Mouse (Mus musculus): ENCODE results near the gene Rabac1.

Rabac1 gene

GRCm38 (mm10) chr7:24971972-24972893 is at the start of gene Rabac1:
Gene Rabac1 (minus strand): TSS chr7:24972754.
- DNase-seq (ENCODE audit: low spot score in 2 of 2), result peak; percentile 88 to 92

GRCm38 (mm10) chr7:25011592-25011991 is 39.0 kb upstream of the Rabac1 start:
- DNase-seq (ENCODE audit: low spot score in 2 of 2), result no peak

GRCm38 (mm10) chr7:25010090-25010913 is 37.7 kb upstream of the Rabac1 start:
- DNase-seq (ENCODE audit: low spot score in 2 of 2), result peak in 1 of 2 experiments; percentile 64

GRCm38 (mm10) chr7:25009099-25009700 is 36.6 kb upstream of the Rabac1 start:
- peak; percentile 69 to 76 for DNase-seq (ENCODE audit: low spot score in 2 of 2)

GRCm38 (mm10) chr7:25008635-25009034 is 36.1 kb upstream of the Rabac1 start:
- DNase-seq (ENCODE audit: low spot score in 2 of 2), result no peak

GRCm38 (mm10) chr7:25007609-25008374 is 35.2 kb upstream of the Rabac1 start:
- DNase-seq (ENCODE audit: low spot score in 2 of 2), result peak in 1 of 2 experiments; percentile 71

- DNase-seq (ENCODE audit: low spot score in 2 of 2), result no peak
Measured at GRCm38 (mm10) chr7:25006586-25007364, 34.2 kb upstream of the Rabac1 start.

GRCm38 (mm10) chr7:25006171-25006570 is 33.6 kb upstream of the Rabac1 start:
- no peak for DNase-seq (ENCODE audit: low spot score in 2 of 2)

- peak; percentile 68 to 76 for DNase-seq (ENCODE audit: low spot score in 2 of 2)
Measured at GRCm38 (mm10) chr7:25005421-25006065, 33.0 kb upstream of the Rabac1 start, which contains the start of gene Atp1a3. Gene Atp1a3 (minus strand): TSS chr7:25005958.

- no peak for DNase-seq (ENCODE audit: low spot score in 2 of 2)
Measured at GRCm38 (mm10) chr7:25004806-25005205, 32.3 kb upstream of the Rabac1 start.

- no peak for DNase-seq (ENCODE audit: low spot score in 2 of 2)
Measured at GRCm38 (mm10) chr7:25003820-25004388, 31.4 kb upstream of the Rabac1 start.

- DNase-seq (ENCODE audit: low spot score in 2 of 2), result no peak
Measured at GRCm38 (mm10) chr7:25003291-25003690, 30.7 kb upstream of the Rabac1 start.

- DNase-seq (ENCODE audit: low spot score in 2 of 2), result no peak
Measured at GRCm38 (mm10) chr7:25000711-25001110, 28.2 kb upstream of the Rabac1 start.

- DNase-seq (ENCODE audit: low spot score in 2 of 2), result no peak
Measured at GRCm38 (mm10) chr7:25000211-25000610, 27.7 kb upstream of the Rabac1 start.

GRCm38 (mm10) chr7:24993081-24993480 is 20.5 kb upstream of the Rabac1 start:
- DNase-seq (ENCODE audit: low spot score in 2 of 2), result no peak

- no peak for DNase-seq (ENCODE audit: low spot score in 2 of 2)
Measured at GRCm38 (mm10) chr7:24990478-24990877, 17.9 kb upstream of the Rabac1 start.

- no peak for DNase-seq (ENCODE audit: low spot score in 2 of 2)
Measured at GRCm38 (mm10) chr7:24987941-24988340, 15.4 kb upstream of the Rabac1 start.

GRCm38 (mm10) chr7:24985799-24986198 is 13.2 kb upstream of the Rabac1 start:
- DNase-seq (ENCODE audit: low spot score in 2 of 2), result no peak

GRCm38 (mm10) chr7:24984307-24984706 is 11.8 kb upstream of the Rabac1 start:
- no peak for DNase-seq (ENCODE audit: low spot score in 2 of 2)

- no peak for DNase-seq (ENCODE audit: low spot score in 2 of 2)
Measured at GRCm38 (mm10) chr7:24983396-24983795, 10.8 kb upstream of the Rabac1 start.
